Mouse (Mus musculus): Measurements from ENCODE around the gene Dffa. TPM values are rescaled to one million over a fixed set of nuclear protein-coding genes. Genes with fewer than 3 reads are reported as not detected.

Dffa gene
- polyA plus RNA-seq, 1 experiment: 17.5 TPM

DNA sequence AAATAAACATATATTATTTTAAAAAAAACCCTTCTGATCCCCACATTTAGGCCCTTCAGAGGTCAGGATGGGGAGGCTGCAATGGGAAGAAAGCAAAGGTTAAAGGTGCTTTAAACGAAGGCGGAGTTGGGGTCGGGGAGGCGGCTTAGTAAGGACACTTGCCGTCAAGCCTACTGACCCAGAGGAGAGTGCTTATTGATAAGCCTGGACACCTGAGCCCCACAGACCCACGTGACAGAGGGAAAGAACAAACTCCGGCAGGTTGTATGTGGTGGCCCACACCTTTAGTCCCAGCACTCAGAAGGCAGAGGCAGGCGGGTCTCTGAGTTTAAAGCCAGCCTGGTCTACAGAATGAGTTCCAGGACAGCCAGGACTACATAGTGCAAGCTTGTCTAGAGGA lies 23.8 kb upstream of the Dffa start:
- no peak overlapping the region for H3K4me2 ChIP-seq (ENCODE audit: low read depth)
- H3K4me3 ChIP-seq: no peak overlapping the region
- peaks cover 39% of the 10 kb centered on the region for H3K79me2 ChIP-seq (ENCODE audit: control insufficient read depth, insufficient read depth)
- H3K36me3 ChIP-seq (ENCODE audit: control insufficient read depth, insufficient read depth): no peaks in the 10 kb centered on the region
- TF ChIP-seq POLR2A (IDR thresholded peaks at IDR 0.05; ENCODE audit: insufficient read length, low read depth) (no peak), REST (IDR thresholded peaks at IDR 0.05; ENCODE audit: insufficient read depth, insufficient read length) (no peak), TCF12 (IDR thresholded peaks at IDR 0.05; ENCODE audit: insufficient read depth, poor library complexity, severe bottlenecking) (no peak)
- no peak overlapping the region for H3ac ChIP-seq (ENCODE audit: control insufficient read depth, insufficient read length)
- no peaks in the 10 kb centered on the region for H3K27me3 ChIP-seq (ENCODE audit: control insufficient read depth, insufficient read depth, insufficient read length)

DNA sequence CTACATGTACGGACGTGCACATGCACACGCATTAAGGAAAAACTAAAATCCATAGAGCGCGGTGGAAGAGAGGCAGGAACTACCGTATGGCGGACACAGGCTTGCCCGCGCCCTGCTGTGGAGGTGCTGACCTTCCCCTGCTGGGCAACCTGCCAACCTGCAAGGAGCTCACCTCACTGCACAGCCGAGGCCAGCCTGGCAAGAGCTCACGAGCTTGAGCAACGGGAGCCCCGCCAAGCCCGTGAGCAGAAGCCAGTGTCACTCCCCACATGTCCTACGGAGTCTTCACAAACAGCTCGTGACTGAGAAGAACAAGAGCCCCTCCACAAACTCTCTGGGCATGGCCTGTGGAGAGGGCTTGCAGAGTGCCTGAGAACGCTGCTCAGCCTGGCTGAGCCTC lies 22.4 kb upstream of the Dffa start:
- H3K36me3 ChIP-seq (ENCODE audit: control insufficient read depth, insufficient read depth): no peaks in the 10 kb centered on the region
- no peaks in the 10 kb centered on the region for H3K27me3 ChIP-seq (ENCODE audit: control insufficient read depth, insufficient read depth, insufficient read length)
- no peak overlapping the region for H3ac ChIP-seq (ENCODE audit: control insufficient read depth, insufficient read length)
- no peak overlapping the region for H3K4me3 ChIP-seq
- no peak overlapping the region for H3K4me2 ChIP-seq (ENCODE audit: low read depth)
- TF ChIP-seq POLR2AphosphoS2 (IDR thresholded peaks at IDR 0.05; ENCODE audit: insufficient read length, low read depth): no peak
- H3K79me2 ChIP-seq (ENCODE audit: control insufficient read depth, insufficient read depth): peaks cover 42% of the 10 kb centered on the region

DNA sequence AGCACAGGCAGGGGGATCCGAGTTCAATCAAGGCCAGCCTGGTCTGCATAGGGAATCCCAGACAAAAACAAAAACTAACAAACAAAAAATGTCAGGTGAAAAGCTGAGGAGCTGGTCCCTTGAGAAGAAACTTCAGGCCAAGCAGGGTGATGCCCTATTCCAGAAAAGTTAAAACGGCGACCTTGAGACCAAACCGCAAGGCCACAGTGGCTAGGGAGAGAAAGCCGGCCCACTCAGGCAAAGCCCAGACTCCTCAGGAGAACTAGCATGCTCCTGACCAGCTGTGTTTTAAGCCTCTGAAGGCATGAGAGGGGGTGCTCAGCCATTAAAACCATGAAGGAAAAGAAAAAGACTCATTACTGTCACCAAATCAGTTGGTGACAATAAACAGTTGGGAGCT lies 18.6 kb upstream of the Dffa start:
- no peak overlapping the region for H3K4me2 ChIP-seq (ENCODE audit: low read depth)
- TF ChIP-seq POLR2A (IDR thresholded peaks at IDR 0.05; ENCODE audit: insufficient read length, low read depth) (no peak), TCF12 (IDR thresholded peaks at IDR 0.05; ENCODE audit: insufficient read depth, poor library complexity, severe bottlenecking) (no peak), USF1 (IDR thresholded peaks at IDR 0.05; ENCODE audit: low read depth) (no peak), REST (IDR thresholded peaks at IDR 0.05; ENCODE audit: insufficient read depth, insufficient read length) (no peak), MYOG (IDR thresholded peaks at IDR 0.05; ENCODE audit: control insufficient read depth in 1 of 3, insufficient read depth in 1 of 3, insufficient read length in 2 of 3, low read depth in 2 of 3) (no peak), MAX (IDR thresholded peaks at IDR 0.05; ENCODE audit: low read depth) (no peak), MYOD1 (IDR thresholded peaks at IDR 0.05; ENCODE audit: control insufficient read depth in 1 of 3, insufficient read length in 2 of 3, low read depth in 2 of 3) (no peak), E2F4 (IDR thresholded peaks at IDR 0.05; ENCODE audit: insufficient read depth) (no peak), TCF3 (IDR thresholded peaks at IDR 0.05; ENCODE audit: insufficient read length, low read depth) (no peak), POLR2AphosphoS2 (IDR thresholded peaks at IDR 0.05; ENCODE audit: insufficient read length, low read depth) (no peak), CEBPB (IDR thresholded peaks at IDR 0.05; ENCODE audit: insufficient read depth, poor library complexity, severe bottlenecking) (no peak), SRF (IDR thresholded peaks at IDR 0.05; ENCODE audit: control insufficient read depth, insufficient read length, low read depth) (no peak)
- no peaks in the 10 kb centered on the region for H3K36me3 ChIP-seq (ENCODE audit: control insufficient read depth, insufficient read depth)
- H3ac ChIP-seq (ENCODE audit: control insufficient read depth, insufficient read length): no peak overlapping the region
- H3K79me2 ChIP-seq (ENCODE audit: control insufficient read depth, insufficient read depth): peaks cover 44% of the 10 kb centered on the region
- H3K27me3 ChIP-seq (ENCODE audit: control insufficient read depth, insufficient read depth, insufficient read length): no peaks in the 10 kb centered on the region
- no peak overlapping the region for H3K4me3 ChIP-seq

DNA sequence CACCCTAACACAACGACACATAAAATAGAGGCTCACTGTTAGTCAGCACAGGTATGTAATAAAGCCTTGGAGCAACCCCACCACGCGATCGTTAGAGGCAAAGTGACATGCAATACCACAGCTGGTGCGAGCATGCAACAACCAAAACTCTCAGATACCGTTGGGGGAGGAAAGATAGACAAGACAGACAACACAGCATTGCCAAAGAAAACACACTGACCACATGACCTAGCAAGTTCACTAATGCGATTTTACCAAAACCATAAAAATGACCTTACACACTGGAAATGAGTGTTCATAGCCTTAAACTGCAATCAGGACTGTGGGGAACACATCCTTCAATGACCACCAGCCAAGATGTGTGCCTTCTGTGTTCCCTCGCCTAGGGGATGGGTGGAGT lies 12.6 kb upstream of the Dffa start:
- Histone ChIP-seq H3K4me2 (ENCODE audit: low read depth) (peak overlapping the region; percentile 35), H3K4me3 (no peak overlapping the region), H3K79me2 (ENCODE audit: control insufficient read depth, insufficient read depth) (peaks cover 66% of the 10 kb centered on the region), H3ac (ENCODE audit: control insufficient read depth, insufficient read length) (no peak overlapping the region), H3K27me3 (ENCODE audit: control insufficient read depth, insufficient read depth, insufficient read length) (no peaks in the 10 kb centered on the region), H3K36me3 (ENCODE audit: control insufficient read depth, insufficient read depth) (peaks cover 7% of the 10 kb centered on the region)
- no peak for TF ChIP-seq E2F4 (IDR thresholded peaks at IDR 0.05; ENCODE audit: insufficient read depth)
- TF ChIP-seq USF1 (IDR thresholded peaks at IDR 0.05; ENCODE audit: low read depth): peak; percentile 66

DNA sequence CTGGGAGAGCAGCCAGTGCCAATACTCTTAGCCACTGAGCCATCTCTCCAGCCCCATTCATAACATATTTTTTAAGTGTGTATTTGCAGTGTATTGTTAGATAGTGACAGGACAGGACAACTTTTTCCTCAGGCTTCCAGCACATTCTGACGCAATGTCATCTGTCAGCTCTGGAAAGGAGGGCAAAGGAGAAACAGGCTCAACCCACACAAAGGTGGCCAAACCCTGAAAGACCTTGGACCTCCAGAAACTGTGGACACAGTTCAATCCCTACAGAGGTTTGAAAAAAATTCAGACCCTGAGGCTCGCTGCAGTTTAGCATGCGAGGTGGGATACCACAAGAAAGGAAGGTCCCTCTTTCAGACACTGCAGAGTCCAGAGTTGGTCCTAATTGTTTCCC lies 6.0 kb upstream of the Dffa start:
- TF ChIP-seq MAX (IDR thresholded peaks at IDR 0.05; ENCODE audit: low read depth): no peak
- no peak for TF ChIP-seq MYOD1 (IDR thresholded peaks at IDR 0.05; ENCODE audit: control insufficient read depth in 1 of 3, insufficient read length in 2 of 3, low read depth in 2 of 3)
- TF ChIP-seq CEBPB (IDR thresholded peaks at IDR 0.05; ENCODE audit: insufficient read depth, poor library complexity, severe bottlenecking): no peak
- TF ChIP-seq USF1 (IDR thresholded peaks at IDR 0.05; ENCODE audit: low read depth): no peak
- no peak for TF ChIP-seq POLR2AphosphoS2 (IDR thresholded peaks at IDR 0.05; ENCODE audit: insufficient read length, low read depth)
- TF ChIP-seq SRF (IDR thresholded peaks at IDR 0.05; ENCODE audit: control insufficient read depth, insufficient read length, low read depth): no peak
- TF ChIP-seq POLR2A (IDR thresholded peaks at IDR 0.05; ENCODE audit: insufficient read length, low read depth): no peak
- no peak for TF ChIP-seq MYOG (IDR thresholded peaks at IDR 0.05; ENCODE audit: control insufficient read depth in 1 of 3, insufficient read depth in 1 of 3, insufficient read length in 2 of 3, low read depth in 2 of 3)
- TF ChIP-seq TCF3 (IDR thresholded peaks at IDR 0.05; ENCODE audit: insufficient read length, low read depth): no peak
- TF ChIP-seq REST (IDR thresholded peaks at IDR 0.05; ENCODE audit: insufficient read depth, insufficient read length): no peak
- TF ChIP-seq TCF12 (IDR thresholded peaks at IDR 0.05; ENCODE audit: insufficient read depth, poor library complexity, severe bottlenecking): no peak
- no peak for TF ChIP-seq E2F4 (IDR thresholded peaks at IDR 0.05; ENCODE audit: insufficient read depth)
- Histone ChIP-seq H3K4me3 (peak overlapping the region; percentile 93), H3K4me2 (ENCODE audit: low read depth) (peak overlapping the region; percentile 74), H3K27me3 (ENCODE audit: control insufficient read depth, insufficient read depth, insufficient read length) (no peaks in the 10 kb centered on the region), H3K36me3 (ENCODE audit: control insufficient read depth, insufficient read depth) (peaks cover 7% of the 10 kb centered on the region), H3ac (ENCODE audit: control insufficient read depth, insufficient read length) (no peak overlapping the region), H3K79me2 (ENCODE audit: control insufficient read depth, insufficient read depth) (peaks cover 60% of the 10 kb centered on the region)

DNA sequence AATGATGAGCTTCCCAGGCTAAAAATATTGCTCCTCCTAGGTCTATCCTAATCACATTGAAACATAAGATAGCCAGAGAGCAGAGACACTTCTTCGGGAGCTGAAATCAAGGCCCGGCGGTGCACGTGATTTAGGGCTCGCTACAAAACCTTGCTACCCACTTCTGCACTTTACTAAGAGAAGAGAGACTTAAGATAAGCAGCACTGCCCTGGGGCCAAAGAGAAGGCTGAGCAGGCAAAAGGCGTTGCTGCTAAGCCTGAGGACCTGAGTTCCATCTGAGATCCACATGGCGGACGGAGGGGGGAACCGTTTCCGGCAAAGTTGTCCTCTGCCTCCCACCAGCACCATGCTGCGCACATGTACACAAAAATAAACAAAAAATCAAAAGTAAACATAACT lies 5.4 kb upstream of the Dffa start:
- Histone ChIP-seq H3K4me2 (ENCODE audit: low read depth) (peak overlapping the region; percentile 74), H3K27me3 (ENCODE audit: control insufficient read depth, insufficient read depth, insufficient read length) (no peaks in the 10 kb centered on the region), H3K79me2 (ENCODE audit: control insufficient read depth, insufficient read depth) (peaks cover 57% of the 10 kb centered on the region), H3K36me3 (ENCODE audit: control insufficient read depth, insufficient read depth) (peaks cover 3% of the 10 kb centered on the region), H3K4me3 (peak overlapping the region; percentile 93), H3ac (ENCODE audit: control insufficient read depth, insufficient read length) (peak overlapping the region; percentile 68)
- TF ChIP-seq POLR2AphosphoS2 (IDR thresholded peaks at IDR 0.05; ENCODE audit: insufficient read length, low read depth) (no peak), MYOG (IDR thresholded peaks at IDR 0.05; ENCODE audit: control insufficient read depth in 1 of 3, insufficient read depth in 1 of 3, insufficient read length in 2 of 3, low read depth in 2 of 3) (no peak), MAX (IDR thresholded peaks at IDR 0.05; ENCODE audit: low read depth) (no peak), USF1 (IDR thresholded peaks at IDR 0.05; ENCODE audit: low read depth) (no peak), TCF3 (IDR thresholded peaks at IDR 0.05; ENCODE audit: insufficient read length, low read depth) (no peak), MYOD1 (IDR thresholded peaks at IDR 0.05; ENCODE audit: control insufficient read depth in 1 of 3, insufficient read length in 2 of 3, low read depth in 2 of 3) (no peak)
